Mouse (Mus musculus): ENCODE measurements around the gene Cadps2.

DNA sequence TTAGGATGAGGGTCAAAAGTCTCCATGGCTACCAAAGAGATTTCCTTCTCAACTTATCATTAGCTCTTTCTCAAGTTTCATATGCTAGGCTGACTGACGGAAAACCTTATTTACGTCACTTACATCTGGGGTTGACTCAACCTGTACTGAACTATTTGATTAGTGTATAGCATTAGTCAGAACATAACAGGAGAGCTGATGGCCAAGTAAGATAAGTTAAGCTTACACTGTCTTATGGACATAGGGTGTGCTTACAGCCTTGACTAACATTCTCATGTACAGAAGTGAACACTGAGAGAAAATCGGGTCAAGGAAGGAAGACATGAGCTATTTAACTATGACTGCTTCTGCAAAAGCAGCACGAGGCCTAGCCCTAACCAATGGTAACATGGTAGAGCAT is 550.5 kb downstream of the Cadps2 start:
- TF ChIP-seq CTCF (IDR thresholded peaks at IDR 0.05; ENCODE audit: low read depth), result no peak
- no peak for TF ChIP-seq EP300 (IDR thresholded peaks at IDR 0.05; ENCODE audit: low read depth)
